Mouse (Mus musculus) frontal cortex, postnatal 10 days (tissue): ENCODE results near the gene Vmn1r127.
"Not testable (repeated sequence)": the region's sequence is repeated elsewhere in the genome, so short reads cannot be mapped to it uniquely, and the experiment has no call there.

ENCODE experiments used
- DNase-seq, 2 experiments: peaks; one replicate each; pipeline ENCODE4 v3.0.0; 2022; ENCODE audit warnings: low spot score in 2 of 2, mixed read lengths in 1 of 2

Vmn1r127 gene

GRCm38 (mm10) chr7:21319761-21320160, at the start of gene Vmn1r127:
Vmn1r127 (minus strand) TSS chr7:21319861.
- DNase-seq = not testable (repeated sequence)

DNA sequence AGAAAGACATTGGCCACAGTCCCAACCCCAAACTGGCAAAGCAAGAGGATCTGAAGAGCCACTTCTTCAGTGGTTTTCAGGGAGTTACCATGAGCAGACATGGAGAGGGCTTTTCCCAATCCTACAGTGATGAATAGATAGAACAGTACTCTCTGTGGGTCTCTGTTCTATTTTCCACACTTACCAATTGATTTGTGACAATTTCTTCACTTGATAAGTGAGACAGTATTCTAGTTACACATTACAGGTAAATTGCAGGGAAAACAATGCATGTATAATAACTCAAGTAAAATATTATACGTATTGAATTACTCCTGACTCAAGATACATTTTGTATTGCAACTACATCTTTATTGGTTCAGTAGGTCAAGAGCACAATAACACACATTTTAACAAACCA, 41.5 kb upstream of the Vmn1r127 start, which contains the start of gene Vmn1r129:
Vmn1r129 (minus strand) TSS at position 101 of the 400 bp plus-strand sequence.
- DNase-seq = not testable (repeated sequence)

- DNase-seq = not testable (repeated sequence)
Observed at GRCm38 (mm10) chr7:21349073-21349472, 29.4 kb upstream of the Vmn1r127 start, which contains the start of gene Vmn1r128. Vmn1r128 (plus strand) TSS chr7:21349373.

- not testable (repeated sequence) for DNase-seq
Observed at GRCm38 (mm10) chr7:21301367-21301766, 18.3 kb downstream of the Vmn1r127 start, which contains the start of gene Vmn1r126. Vmn1r126 (minus strand) TSS chr7:21301467.

GRCm38 (mm10) chr7:21271879-21272278, 47.8 kb downstream of the Vmn1r127 start, which contains the start of gene Vmn1r125:
Vmn1r125 (plus strand) TSS chr7:21272179.
- DNase-seq = not testable (repeated sequence)
